Mouse (Mus musculus): ENCODE measurements around the gene Insl6. TPM values are rescaled to one million over a fixed set of nuclear protein-coding genes. Genes with fewer than 3 reads are reported as not detected.
A peak's percentile ranks its signal among the peaks of the same experiment; 100 is the strongest.

Gene Insl6
- total RNA-seq, 2 experiments from 2014 or later = 0.50 TPM; not detected in 1

DNA sequence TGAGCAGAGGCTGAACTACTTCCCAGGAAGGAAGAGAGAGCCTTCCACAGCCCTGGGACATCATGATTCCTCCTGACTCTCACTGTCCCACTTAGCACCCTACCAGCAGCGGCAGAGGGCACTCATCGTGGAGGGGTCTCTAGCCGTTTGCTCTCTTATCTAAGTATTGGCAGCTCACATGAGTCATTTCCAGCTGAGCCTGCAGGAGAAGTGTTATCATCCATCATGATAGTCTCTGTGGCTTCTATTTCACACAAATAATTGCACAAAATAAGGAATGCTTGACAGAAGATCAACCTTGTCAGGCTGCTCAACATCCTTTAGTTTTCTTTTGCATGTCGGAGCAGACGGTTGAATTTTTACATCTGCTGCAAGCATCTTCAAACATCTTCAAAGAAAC is 35.1 kb upstream of the Insl6 start:
- intact Hi-C loops (cut with DNase I) = loop anchor here (2.0 to 5.0 kb wide), 3 partner anchors 108 to 202 kb away; partner anchors contain the start of gene Jak2
- no peak for DNase-seq (ENCODE audit: low spot score in 2 of 2)

DNA sequence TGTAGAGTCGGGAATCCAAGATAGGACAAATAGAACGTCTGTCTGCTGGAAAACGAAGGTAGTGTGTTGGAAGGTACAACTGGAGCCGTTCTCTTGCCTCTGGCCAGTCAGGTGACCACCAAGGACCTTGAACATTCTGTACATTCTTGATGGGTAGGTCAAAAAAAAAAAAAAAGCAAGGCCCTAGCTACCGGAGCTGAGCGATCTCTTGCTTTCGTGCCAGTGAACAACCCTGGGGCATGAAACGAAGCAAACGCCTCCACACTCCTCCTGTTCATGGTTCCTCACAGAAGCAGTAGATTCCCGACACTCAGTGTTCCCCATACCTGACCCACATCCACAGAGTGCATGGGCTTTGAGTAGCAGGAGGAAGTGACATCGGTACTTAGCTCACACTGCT is 31.1 kb upstream of the Insl6 start:
- no peak for DNase-seq (ENCODE audit: low spot score in 2 of 2)
- intact Hi-C loops (cut with DNase I) = loop anchor here (5.0 kb wide), 3 partner anchors 294 to 579 kb away; no protein-coding TSS in a partner anchor

DNA sequence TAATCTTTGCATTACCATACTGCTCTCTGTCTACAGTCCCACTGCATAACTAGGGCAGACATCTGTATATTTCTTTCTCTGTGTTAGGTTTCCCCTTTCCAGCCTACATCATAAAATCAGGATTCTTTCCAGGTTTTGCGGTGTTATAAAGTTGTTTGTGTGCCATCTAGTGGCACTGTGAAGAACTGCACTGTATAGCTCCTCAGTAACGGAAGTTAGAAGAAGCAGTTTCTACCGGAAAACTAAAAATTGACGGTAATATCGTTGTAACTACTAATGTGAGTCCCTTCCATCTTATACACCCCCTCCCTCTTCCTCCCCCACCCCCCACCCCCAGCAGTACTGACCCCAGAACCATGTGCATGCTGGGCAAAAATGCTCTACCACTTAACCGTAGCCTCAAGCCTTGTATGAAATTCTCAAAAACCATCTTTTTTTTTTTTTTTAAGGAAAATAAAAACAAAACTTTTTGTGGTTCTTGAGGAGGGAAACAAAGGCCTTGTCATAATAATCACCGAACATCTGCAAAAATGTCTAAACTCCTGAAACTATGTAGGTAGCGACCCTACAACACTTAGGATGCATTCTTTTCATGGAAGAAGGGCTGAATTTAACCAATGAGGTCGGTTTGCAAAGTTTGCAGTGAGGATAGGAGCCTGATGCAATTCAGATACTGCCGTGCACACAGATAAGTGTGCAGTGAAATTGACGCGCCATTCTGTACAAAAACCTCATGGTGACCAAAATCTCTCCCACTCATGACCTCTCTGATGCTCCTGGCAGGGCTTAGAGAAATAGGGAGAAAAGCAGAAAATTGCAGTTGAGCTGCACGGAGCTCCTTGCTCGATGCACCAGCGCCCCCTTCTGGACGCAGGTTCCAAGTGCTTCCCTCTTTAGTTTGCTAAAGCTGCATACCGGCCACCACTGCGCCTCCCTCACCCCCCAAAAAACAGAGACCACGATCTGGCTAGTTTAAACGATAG is 30.0 kb upstream of the Insl6 start:
- intact Hi-C loops (cut with DNase I) = loop anchor here (5.0 kb wide), 4 partner anchors 48 to 578 kb away; no protein-coding TSS in a partner anchor
- DNase-seq (ENCODE audit: low spot score in 2 of 2) = peak; percentile 82 to 84

DNA sequence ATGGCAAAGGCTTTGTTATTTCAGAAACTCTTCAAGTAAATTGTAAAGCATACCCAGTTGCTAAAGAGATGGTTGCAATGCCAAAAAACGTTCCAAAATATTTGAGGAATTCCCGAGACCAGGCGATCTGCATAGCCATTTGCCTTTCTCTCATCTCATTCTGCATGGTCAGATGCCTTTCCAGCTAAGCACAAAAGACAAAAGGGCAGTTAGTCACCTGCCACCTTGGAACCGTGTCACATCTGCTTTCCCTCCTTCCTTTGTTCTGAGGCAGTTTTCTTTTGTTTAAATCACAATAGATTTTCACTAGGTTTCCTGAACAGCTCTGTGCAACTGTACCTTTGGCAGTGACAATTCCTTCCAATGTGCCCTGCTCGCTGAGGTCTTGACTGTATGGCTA is 25.8 kb upstream of the Insl6 start:
- intact Hi-C loops (cut with DNase I) = loop anchor here (5.0 kb wide), 1 partner anchor 44 kb away; no protein-coding TSS in a partner anchor
- no peak for DNase-seq (ENCODE audit: low spot score in 2 of 2)

DNA sequence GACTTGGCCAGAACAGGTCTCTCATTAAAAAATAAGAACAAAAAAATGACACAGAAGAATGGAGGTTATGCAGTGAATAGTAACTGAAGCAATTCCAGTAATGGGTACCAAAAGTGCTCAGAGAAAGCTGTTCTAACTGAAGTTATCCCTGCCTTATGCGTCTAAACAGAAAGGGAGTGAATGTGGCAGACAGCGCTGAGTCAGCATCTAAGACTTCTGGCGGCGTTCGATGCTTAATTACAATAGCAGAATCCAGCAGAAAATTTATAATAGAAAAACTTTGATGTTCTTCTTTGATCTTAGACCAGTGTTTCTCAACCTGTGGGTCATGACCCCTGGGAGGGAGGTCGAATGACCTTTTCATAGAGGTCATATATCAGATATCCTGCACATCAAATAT is 20.5 kb upstream of the Insl6 start:
- DNase-seq (ENCODE audit: low spot score in 2 of 2) = no peak
- intact Hi-C loops (cut with DNase I) = no loop called here

DNA sequence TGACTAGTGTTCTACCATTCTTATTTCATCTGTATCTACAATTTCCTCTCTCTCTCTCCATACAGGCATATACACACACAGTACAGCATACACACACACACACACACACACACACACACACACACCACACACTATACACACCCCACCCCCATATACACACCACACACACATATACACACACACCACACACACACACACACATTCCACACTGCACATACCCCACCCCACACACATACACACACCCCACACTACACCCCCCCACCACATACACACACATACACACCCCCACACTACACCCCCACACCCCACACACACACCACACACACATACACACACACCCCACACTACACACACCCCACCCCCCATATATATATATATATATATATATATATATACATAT is 19.7 kb upstream of the Insl6 start:
- intact Hi-C loops (cut with DNase I) = no loop called here
- DNase-seq (ENCODE audit: low spot score in 2 of 2) = no peak

DNA sequence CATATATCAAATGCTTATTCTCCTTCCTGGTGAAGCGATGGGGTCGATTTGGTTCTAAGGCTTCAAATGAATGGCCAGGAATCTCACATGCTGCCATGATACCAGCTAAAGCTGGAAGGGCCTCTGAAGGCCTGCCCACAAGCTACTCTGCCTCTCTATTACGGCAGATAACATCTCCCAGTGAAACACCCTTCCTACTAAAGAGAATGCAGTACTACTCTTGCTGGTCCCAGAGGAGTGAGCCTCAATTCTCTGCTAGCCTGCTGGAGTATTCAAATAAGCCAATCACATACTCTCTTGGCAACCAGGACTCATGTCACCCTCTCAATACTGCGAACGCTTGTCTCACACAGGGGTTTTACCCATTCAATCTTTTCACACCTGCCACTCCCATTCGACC is 17.1 kb upstream of the Insl6 start:
- intact Hi-C loops (cut with DNase I) = no loop called here
- no peak for DNase-seq (ENCODE audit: low spot score in 2 of 2)

DNA sequence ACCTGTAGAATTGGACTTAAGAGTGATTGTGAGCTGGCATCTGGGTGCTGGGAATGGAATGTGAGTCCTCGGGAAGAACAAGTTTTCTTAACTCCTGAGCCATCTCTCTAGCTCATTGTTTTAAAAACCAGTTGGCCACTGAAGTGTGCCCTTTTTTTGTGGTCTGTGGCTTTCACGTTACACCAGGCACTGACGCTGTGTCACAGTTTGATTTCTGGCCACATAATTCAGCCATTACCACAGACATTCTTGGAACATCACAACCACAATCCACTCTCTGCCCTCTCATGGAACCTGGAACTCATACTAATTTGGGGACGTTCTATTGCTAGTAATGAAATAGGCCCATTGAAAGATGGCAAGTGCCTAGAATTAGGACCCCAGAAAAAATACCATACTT is 15.9 kb upstream of the Insl6 start:
- intact Hi-C loops (cut with DNase I) = no loop called here
- DNase-seq (ENCODE audit: low spot score in 2 of 2) = no peak

DNA sequence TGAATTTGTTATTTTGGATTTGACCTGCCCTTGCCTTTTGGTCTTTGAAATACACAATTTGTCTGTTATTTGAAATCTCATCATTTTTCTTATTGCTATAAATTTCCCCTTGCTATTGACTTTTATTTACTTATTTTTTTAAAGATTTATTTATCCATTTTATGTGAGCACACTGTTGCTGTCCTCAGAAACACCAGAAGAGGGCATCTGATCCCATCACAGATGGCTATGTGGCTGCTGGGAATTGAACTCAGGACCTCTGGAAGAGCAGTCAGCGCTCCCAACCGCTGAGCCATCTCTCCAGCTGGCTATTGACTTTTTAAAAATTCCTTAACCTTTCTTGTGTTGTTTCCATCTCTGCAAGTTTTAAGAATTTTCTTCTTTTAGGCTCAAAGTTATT is 11.5 kb upstream of the Insl6 start:
- intact Hi-C loops (cut with DNase I) = no loop called here
- no peak for DNase-seq (ENCODE audit: low spot score in 2 of 2)

DNA sequence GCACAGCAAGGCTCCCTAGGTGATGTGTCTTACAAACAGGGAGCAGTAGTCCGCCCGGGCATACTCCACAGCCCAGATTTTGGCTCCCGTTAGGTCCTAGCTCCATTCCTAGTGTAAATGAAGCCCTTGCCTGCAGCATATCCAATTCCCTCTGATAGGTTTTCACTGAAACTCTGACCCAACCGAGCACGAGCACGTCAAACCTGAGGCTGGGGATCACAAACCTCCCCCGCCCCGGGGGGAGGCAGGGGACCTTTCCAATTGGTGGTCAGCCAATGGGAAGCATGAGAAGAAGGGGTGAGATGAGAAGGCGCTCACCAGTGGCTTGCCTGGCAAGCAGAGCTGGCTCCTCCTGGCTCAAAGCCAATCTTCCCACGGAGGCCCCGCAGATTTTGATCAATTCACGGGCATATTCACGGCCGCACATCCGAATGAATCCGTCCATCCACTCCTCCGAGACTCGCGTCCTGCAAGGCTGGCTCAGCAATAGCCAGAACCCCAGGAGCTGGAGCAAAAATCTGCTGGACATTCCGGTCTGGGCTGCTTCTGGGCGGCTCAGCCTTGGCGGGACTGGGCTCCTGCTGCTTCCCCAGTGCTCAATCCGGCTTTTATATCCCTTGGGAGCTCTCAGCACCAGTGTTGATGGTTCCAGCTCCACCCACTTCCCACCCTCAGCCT is 9.1 kb upstream of the Insl6 start, which contains the start of gene Rln1:
Gene Rln1 (minus strand): TSS at position 603 of the 678 bp plus-strand sequence.
- intact Hi-C loops (cut with DNase I) = no loop called here
- no peak for DNase-seq (ENCODE audit: low spot score in 2 of 2)

DNA sequence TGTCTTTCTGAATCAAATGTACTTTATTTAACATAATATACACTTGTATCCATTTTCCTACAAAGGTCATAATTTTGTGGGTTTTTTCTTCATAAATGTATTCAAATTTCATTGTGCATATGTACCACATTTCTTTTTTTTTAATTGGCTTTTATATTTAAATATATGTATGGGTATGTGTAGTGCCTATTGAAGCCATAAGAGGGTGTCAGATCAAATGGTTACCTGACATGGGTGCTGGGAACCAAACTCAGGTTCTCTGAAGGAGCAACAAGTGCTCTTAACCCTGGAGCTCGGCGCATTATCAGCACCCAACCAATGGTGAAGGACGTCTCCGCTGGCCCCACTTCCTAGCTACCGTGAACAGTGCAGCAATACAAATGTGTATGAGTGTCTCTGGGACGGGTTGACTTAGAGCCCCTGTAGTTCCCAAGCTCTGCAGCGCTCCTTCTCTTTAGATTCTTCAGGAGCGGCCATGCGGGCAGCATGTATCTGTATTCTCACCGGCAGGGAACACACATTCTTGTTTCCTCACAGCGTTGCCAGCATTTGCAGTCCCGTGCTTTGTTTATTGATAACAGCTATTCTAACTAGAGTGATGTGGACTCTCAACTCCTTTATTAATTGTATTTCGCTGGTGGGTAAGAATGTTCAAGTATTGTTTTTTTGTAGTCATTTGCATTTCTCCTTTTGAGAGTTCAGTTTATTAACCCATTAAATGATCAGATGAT is 1.8 kb upstream of the Insl6 start:
- DNase-seq (ENCODE audit: low spot score in 2 of 2) = no peak
- intact Hi-C loops (cut with DNase I) = no loop called here

DNA sequence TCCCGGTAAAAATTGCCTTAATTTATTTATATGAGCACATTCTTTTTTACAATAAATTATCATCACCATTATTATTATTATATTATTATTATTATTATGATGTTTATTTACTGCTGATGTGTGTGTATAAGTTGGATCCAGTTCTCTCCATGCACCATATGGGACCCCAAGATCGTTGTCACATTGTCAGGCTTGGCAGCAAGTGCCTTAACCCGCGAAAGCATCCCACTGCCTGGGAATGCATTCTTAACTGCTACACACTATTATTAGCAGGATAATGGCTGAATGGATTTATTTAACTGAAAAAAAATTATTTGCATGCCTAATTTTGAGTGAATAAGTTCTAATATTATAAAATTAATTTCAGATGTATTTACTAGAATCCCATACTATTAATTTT is 1.2 kb upstream of the Insl6 start:
- DNase-seq (ENCODE audit: low spot score in 2 of 2) = no peak
- intact Hi-C loops (cut with DNase I) = no loop called here

DNA sequence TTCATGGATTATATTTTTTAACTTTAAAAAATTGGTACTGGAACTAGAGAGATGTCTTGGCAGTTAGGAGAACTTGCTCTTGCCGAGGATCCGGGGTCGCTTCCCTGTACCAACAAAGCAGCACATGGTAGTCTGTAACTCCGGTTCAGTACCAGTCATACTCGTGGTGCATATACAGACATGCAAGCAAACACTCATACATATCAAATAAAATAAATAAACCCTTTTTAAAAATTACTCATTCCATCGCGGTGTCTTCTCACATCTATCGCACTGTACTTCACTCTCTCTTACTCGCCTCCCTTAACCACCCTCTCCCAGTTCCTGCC is 660 bp upstream of the Insl6 start:
- intact Hi-C loops (cut with DNase I) = no loop called here
- no peak for DNase-seq (ENCODE audit: low spot score in 2 of 2)

DNA sequence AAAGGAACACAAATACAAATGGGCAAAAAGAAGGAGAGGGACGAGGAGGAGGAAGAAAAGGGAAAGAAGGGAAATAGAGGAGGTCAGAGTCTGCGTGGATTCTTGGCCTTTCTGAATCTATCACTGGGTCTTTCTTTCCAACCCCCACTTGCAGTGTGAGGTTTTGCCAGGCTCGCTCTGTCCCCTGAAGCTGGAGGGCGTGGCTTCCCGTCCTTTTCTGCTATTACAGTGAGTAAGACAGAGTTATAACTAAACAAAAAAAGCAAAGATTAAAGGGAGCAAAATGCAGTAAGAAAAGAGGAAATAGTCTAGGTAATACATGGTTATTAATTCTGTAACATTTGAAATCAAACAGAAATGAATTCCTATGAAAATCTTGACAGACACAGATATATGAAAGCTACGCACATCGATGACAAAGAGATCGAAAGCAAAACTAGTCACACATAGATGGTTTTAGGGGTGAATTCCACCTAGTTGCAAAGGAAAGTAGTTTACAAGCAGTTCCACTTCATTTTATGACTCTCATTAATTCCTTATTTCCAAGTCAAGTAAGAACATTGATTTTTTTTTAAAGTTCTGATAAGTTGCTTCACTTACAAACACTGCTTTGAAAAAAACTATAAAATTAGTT is 1.6 kb downstream of the Insl6 start:
- DNase-seq (ENCODE audit: low spot score in 2 of 2) = no peak
- intact Hi-C loops (cut with DNase I) = no loop called here

DNA sequence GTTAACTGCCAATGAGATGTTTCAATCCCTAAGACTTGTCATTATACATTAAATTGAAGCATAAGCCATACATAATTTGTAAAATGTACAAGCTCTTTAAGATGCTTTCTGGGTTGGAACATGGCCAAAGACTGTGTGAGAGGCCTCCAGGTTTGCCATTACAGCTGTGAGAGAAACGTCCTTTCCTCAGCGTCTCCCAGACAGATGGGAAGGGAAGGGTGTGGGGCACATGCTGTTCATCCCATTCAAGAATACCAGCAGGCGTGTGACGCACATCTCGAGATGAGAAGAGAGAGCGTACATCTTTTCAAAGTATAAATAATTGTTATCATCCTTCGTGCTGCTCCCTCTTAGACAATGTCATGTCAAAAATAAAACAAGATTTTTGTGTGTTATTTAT is 12.5 kb downstream of the Insl6 start:
- DNase-seq (ENCODE audit: low spot score in 2 of 2) = no peak
- intact Hi-C loops (cut with DNase I) = no loop called here

DNA sequence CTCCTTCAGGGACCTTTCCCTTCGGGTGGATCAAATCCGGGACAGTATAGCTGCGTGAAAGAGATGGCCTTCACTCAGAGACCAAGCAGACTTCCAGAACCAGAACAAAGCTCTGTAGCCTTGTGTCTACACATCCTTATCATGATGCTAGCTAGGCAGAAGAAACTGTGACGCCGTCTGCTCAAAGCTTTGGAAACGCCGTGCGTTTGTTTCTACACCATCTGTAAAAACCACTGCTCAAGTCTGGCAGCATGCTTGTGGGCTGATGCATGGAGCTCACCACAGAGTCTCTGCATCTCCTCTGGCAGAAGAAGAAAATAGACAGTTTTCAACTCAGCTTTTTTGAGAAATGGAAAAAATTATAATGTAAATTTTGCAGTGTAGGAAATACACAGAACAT is 13.4 kb downstream of the Insl6 start:
- DNase-seq (ENCODE audit: low spot score in 2 of 2) = peak; percentile 30 to 72
- intact Hi-C loops (cut with DNase I) = no loop called here

DNA sequence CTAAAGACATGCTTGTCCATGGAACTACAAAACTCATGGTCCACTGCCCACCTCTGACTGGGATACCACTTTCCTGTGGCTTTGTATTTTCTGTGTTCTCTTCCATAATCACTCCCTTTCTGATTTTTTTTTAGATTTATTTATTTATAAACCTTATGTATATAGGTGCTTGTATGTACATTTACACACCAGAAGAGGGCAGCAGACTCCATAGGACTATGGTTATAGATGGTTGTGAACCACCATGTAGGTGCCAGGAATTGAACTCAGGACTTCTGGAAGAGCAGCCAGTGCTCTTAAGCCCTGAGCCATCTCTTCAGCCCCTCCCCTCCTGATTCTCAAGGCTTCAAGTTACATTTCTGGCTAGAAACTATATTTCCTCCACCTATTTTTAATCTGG is 16.3 kb downstream of the Insl6 start:
- DNase-seq (ENCODE audit: low spot score in 2 of 2) = no peak
- intact Hi-C loops (cut with DNase I) = loop anchor here (5.0 kb wide), 1 partner anchor 43 kb away; no protein-coding TSS in a partner anchor

DNA sequence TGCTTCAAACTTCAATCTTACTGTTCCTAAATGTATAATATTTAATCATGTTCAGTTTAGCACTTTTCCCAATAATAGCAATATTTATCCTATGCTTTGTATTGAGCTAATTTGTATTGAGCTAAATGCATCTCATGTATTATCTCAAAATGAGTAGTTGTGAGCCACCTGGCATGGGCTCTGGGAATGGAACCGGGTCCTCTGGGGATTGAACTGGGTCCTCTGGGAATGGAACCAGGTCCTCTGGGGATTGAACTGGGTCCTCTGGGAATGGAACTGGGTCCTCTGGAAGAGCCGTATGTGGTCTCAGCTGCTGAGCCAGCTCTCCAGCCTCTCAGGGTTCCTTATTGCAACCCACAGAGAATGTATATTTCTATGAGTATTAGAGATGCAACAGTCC is 23.0 kb downstream of the Insl6 start:
- no peak for DNase-seq (ENCODE audit: low spot score in 2 of 2)
- intact Hi-C loops (cut with DNase I) = no loop called here

DNA sequence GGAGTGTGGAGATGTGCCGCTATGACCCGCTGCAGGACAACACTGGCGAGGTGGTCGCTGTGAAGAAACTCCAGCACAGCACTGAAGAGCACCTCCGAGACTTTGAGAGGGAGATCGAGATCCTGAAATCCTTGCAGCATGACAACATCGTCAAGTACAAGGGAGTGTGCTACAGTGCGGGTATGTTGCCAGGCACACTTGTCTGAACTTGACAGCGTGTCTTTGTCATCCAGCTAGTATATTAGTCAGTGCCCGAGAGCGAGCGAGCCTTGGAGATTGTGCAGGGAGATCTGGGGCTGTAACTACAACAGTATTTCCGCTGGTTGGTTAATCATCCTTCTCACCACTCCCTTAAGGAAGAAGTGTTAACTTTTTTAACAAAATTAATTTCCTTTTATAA is 24.2 kb downstream of the Insl6 start:
- intact Hi-C loops (cut with DNase I) = no loop called here
- no peak for DNase-seq (ENCODE audit: low spot score in 2 of 2)

DNA sequence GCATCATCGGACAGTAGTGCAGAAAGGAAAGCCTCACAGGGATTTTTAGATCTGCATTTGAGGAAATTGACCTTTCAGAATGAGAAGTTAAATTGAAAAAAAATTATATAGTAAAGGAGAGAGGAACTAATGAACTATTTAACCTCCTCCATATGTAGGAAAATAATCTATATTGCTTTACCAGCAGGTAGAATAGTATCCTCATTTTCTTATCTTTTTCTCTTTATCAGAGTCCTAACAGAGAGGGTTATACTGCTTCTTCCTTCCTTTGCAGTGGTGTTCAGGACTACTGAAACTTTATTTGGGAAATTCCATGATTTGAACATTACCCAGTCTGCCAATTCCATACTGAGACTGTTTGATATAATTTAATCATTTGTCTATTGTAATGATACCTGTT is 27.8 kb downstream of the Insl6 start:
- no peak for DNase-seq (ENCODE audit: low spot score in 2 of 2)
- intact Hi-C loops (cut with DNase I) = no loop called here
